Mouse (Mus musculus): ENCODE measurements at regions not wholly inside any gene's neighbourhood (a gene's known extent, or its start where the extent isn't known, plus 50 kb on each side); places are given as distances from the start of the nearest gene placed in this dataset.

DNA sequence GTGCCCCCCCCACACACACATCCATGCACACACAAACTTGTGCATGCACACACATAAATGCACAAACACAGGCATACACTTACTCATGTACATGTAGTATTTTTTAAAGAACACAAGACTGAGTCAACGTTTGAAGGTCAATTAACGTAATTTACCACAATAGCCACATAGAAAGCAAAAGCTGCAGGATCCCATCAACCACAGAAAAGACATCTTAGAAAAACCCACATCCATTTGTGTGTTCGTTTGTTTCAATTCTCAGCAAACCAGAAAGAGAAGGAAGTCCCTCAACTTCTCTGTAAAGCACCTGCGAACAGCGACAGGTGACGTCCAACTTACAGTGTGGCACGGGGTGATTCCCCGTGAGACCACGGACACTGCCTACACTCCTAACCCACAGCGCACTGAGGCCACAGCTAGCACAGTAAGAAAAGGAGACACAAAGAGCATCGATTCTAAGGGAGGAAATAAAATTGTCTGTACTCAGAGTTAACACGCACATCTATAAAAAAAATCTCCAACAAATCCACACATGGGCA, 53.8 kb downstream of the Dio3 start:
- ATAC-seq (replicated peaks; ENCODE audit: insufficient number of reproducible peaks, low FRiP score, low TSS enrichment, poor library complexity, severe bottlenecking): no peak

DNA sequence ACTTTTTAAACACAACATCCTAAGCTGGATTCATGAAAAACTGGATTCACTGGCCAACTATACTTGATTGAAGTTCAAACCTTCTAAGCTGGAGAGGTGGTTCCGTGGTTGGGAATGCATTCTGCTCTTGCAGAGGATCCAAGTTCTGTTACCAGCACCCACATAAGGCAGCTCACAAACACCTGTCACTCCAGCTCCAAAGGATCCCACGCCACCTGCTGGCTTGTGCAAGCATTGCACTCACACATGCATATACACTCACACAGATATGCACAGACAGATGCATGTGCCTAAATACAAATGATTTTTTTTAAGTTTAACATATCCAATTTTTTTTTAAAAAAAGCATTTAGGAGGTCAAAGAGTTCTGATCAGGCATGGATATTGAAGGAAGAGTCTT, 55.7 kb downstream of the Dio3 start:
- no peak for ATAC-seq (replicated peaks; ENCODE audit: insufficient number of reproducible peaks, low FRiP score, low TSS enrichment, poor library complexity, severe bottlenecking)

DNA sequence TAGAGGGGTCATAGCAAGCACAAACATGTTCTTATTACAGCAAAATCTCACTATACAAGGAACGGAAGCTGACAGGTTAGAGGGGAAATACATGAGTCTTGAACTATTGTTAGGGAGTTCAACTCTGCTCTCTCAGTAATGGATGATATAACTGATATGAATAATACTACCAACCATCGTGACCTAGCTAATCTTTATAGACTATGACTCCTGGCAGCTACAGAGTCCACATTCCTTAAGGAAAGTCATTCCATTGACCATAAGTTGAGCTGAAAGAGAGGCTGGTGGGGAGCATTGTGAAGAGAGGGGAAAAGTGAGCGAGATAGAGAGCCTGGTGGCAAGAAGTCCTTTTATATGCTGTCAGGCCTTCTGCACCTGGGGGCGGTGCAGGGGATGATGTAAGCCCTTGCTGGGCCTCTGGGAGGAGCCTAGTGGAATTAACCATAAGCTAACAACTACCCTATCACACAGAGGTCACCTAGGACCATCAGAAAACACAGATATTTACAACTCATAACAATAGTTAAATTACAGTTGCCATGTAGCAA, 65.5 kb downstream of the Dio3 start:
- no peak for ATAC-seq (replicated peaks; ENCODE audit: insufficient number of reproducible peaks, low FRiP score, low TSS enrichment, poor library complexity, severe bottlenecking)

DNA sequence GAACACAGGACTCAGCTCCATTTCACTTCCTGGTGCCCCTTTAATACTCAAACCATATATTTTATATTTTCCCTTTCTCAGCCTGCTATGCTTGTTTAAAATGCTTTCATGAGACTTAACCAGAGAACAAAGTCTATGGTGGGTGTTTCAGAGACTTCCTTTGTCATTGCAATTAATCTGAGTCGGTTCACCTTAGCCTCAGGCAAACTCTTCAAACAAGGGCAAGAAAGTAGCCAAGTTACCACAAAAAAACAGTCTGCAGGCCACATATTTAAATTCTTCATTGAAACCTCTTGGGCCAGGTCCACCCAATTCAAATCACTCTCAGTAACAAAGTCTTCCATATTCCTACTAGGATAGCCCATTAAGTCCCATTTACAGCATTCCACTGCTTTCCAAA, 70.8 kb downstream of the Dio3 start:
- ATAC-seq (replicated peaks; ENCODE audit: insufficient number of reproducible peaks, low FRiP score, low TSS enrichment, poor library complexity, severe bottlenecking): no peak

DNA sequence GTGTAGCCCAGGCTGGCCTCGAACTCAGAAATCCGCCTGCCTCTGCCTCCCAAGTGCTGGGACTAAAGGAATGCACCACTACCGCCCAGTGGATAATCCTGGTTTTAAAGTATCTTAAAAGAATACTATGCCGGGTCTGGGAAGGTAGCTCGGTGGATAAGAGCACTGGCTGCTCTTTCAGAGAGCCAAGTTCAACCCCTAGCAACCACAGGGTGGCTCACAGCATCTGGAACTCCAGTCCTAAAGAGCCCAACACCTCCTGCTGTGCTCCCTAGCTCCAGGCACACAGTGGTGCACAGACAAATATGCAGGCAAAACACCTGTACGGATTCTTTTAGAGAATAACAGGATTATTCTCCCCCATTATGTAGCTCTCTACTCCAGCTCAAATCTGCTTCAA, 77.0 kb downstream of the Dio3 start:
- no peak for ATAC-seq (replicated peaks; ENCODE audit: insufficient number of reproducible peaks, low FRiP score, low TSS enrichment, poor library complexity, severe bottlenecking)

DNA sequence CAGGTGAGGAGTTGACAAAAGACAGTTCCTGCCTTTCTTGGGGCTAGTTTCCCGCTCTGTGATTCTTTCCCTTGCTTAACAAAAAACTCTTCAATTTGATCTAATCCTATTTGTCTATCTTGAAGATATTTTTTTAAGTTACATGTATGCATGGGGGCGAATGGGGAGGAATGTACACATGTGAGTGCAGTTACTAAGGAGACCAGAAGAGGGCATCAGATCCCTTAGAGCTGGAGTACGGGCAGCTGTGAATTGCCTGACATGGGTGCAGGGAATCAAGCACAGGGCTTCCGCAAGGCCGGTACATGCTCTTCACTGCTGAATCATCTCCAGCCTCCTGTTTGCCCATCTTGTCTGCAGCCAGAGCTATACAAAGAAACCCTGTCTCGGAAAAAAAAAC, 79.8 kb upstream of the Ppp2r5c start:
- no peak for ATAC-seq (replicated peaks; ENCODE audit: insufficient number of reproducible peaks, low FRiP score, low TSS enrichment, poor library complexity, severe bottlenecking)

DNA sequence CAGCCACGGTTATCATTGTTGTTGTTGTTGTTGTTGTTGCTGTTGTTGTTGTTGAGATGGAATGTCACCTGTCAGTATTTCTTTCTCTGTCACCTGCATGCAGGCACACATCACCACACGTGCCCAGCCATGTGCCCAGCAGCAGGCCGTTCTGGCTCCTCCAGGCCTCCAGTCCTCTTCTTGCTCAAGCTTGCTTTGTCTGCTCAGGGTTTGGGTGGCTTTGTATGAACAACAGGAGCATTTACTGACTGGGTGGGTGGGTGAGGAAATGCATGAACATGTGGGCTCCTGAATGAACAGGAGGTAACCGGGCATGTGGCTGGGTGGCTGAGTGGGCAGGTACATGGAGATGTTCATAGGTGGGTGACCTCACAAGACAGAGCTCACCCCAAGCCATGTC, 79.1 kb upstream of the Ppp2r5c start:
- ATAC-seq (replicated peaks; ENCODE audit: insufficient number of reproducible peaks, low FRiP score, low TSS enrichment, poor library complexity, severe bottlenecking): no peak

DNA sequence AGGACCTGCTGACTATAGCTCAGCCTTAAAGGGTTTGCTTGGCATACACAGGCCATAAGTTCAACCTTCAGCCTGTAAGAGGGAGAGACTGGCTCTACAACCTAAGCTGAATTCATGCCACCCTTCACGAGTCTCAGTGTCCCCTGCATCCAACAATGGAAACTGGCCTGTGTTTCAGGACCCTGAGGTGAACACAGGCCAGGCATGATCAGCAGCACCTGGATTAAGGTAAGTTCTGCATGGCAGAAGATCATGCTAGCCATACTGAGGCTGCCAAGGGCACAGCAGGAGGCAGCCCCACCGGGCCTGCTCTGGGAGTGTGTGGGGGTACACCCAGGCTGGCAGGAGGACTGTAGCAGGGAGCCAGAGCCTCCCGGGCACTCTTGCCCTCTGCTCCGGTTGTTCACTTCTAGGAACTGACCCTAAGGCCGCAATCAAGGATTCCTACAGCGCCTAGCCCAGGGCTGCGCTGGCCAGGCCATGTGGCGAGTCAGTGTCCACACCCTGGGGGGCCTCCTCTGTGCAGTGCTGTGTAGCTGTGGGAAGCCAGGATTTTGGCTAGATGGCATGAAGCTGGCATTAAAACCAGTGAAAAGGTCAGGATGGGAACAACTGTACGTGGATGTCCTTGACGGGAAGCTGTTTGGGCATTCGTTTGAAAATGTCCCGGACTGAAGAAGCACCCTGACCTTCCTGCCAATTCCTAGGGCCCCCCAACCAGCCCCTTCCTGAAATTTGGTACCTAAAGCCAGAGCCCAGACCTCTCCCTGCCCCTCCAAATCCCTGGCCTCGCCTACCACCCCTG, 74.8 kb upstream of the Ppp2r5c start:
- no peak for ATAC-seq (replicated peaks; ENCODE audit: insufficient number of reproducible peaks, low FRiP score, low TSS enrichment, poor library complexity, severe bottlenecking)

DNA sequence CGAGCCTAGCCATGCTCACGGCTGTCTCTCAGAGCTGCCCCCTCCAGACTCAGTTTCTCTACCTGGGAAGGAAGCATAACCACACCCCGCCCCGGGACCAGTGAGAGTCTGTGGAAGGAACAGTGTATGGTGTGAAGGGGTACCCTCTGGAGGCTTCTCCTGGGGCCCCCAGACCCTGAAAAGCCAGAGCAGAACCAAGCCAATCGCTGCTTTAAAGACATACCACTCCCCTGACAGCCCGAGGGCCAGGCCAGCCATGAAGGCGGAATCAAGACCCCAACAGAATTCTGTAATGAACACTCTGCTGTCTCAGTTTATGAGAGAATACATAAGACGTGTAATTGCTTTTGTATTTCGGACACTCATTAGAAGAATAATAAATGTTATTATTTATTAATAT, 73.9 kb upstream of the Ppp2r5c start:
- ATAC-seq (replicated peaks; ENCODE audit: insufficient number of reproducible peaks, low FRiP score, low TSS enrichment, poor library complexity, severe bottlenecking): no peak

DNA sequence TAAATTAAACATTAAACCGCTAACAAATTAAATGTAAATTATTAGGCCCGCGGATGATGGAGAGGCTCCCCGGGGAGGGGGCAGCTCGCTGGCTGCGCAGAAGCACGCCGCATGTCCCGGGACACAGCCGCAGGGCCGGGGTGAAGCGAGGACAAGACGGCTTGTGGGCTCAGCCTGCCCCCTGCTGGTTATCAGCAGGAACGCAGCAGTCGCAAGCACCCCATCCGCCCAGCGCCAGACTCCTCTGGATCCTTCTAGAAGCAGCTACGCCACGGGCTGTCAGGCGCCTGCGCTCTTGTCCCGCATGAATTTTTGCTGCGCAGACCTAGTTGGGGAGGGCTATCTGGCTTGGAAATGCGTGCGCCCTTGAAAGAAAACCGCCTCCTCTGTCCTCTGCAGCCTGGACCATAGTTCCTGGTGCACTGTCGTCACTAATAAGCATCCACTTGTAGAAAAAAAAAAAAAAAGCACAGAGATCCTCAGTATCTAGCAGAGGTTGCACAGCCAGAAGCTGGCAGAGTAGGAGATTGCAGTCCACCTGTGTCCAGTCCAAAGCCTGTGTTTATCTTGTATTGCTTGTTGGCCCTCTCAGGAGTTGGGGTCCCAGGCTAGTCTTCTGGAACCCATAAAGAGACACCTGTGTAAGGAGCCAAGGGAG, 73.4 kb upstream of the Ppp2r5c start:
- peak; percentile 69 for ATAC-seq (replicated peaks; ENCODE audit: insufficient number of reproducible peaks, low FRiP score, low TSS enrichment, poor library complexity, severe bottlenecking)

DNA sequence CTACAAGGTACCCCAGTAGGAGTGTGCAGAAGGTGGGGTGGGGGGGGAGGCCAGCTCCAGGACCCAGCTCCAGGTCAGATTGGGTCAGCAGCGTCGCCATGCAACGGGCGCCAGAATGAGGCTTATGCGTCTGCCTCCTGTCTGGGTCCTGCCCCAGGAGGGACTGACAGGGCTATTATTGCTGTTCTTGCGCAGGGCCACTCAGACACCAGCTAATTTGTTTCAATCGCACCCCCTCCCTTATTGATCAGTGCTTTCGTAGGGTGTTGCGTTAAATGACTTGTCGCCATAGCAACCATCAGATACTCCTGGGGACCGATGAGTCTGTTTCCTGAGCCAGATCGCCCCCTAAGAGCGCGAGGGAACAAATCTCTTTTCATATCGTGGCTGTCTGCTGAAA, 71.8 kb upstream of the Ppp2r5c start:
- ATAC-seq (replicated peaks; ENCODE audit: insufficient number of reproducible peaks, low FRiP score, low TSS enrichment, poor library complexity, severe bottlenecking): no peak

DNA sequence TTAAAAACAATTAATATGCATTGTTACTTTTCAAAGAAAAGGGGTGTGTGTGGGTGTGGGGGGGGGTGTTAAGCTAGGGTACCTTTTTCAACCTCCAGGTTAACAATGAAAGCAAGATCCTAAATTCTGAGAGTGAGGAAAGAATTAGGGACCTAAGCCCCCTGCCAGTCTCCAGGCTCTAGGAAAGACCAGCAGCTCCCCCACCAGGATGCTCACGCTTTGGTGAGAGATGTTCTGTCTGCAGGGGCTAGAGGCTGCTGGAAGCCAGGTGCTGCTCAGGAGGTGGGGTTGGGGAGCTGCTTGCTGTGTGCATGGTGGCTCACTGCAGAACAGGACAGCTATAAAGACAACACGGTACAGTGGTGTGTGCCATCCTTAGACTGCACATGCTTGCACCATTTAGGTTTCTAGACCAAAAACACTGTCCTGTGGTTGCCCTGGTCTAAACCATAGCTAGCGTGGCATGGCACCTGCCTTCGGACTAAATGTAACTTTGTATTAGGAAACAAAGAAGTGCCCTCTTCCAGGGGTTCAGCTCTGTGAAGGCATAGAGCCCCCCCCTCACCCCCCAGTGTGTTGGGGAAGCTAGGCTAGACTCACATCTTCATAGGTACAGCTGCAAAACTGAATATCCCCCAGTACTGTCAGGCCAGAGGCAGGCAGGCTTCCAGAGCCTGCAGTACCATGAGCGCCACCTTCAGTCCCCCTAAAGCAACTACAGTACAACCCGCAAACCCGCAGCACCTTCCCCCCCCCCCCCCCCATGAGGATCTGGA, 70.7 kb upstream of the Ppp2r5c start:
- ATAC-seq (replicated peaks; ENCODE audit: insufficient number of reproducible peaks, low FRiP score, low TSS enrichment, poor library complexity, severe bottlenecking): no peak

DNA sequence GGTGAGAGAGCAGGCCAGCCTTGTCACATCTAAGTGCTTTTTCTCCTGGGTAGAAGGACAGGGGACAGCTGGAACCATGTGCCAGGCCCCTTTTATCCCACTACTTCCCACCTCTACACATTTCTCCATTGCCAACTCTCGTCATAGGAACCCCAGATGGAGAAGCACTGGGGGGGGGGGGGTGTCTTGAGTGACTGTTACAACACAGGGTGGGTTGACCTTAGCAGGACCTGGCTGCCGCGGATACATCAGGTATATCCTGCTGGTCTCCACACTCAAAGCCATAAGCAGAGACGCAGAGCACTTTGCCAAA, 70.1 kb upstream of the Ppp2r5c start:
- no peak for ATAC-seq (replicated peaks; ENCODE audit: insufficient number of reproducible peaks, low FRiP score, low TSS enrichment, poor library complexity, severe bottlenecking)

DNA sequence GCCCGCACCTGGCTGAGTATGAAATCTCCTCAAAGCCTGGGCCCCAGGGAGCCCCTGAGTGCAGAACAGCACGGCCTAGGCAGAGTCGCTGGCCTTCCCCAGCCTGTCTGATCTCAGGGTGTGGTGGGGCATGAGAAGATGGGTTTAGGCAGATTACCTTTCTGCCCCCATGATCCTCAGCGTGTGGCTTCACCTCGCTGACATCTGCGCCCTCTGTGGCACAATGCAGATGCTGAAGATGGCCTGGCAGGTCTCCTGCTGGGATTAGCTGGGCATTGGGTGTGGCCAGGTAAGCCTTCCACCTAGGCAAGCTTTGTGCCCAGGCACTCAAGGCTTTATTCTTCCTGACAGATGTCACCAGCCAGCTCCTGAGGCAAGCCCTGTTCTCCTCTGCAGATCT, 69.6 kb upstream of the Ppp2r5c start:
- no peak for ATAC-seq (replicated peaks; ENCODE audit: insufficient number of reproducible peaks, low FRiP score, low TSS enrichment, poor library complexity, severe bottlenecking)

DNA sequence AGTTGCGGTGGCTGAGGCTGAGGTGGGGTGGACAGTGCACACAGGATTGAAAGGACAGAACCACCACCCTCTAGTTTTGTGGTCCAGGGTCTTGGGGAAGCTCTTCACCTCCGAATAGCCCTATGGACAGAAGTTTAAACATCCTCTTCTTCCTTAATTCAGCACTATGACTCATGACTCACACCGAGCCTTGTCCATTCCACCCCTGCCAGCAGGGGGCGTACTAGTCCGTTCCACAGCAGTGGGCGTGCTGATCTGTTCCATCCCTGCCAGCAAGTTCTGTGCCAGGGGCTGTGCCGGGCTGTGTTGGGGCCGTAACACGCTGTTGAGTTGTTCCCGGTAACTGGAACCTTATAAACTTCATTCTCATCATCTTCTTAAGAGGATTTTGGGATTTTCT, 69.2 kb upstream of the Ppp2r5c start:
- ATAC-seq (replicated peaks; ENCODE audit: insufficient number of reproducible peaks, low FRiP score, low TSS enrichment, poor library complexity, severe bottlenecking): no peak

DNA sequence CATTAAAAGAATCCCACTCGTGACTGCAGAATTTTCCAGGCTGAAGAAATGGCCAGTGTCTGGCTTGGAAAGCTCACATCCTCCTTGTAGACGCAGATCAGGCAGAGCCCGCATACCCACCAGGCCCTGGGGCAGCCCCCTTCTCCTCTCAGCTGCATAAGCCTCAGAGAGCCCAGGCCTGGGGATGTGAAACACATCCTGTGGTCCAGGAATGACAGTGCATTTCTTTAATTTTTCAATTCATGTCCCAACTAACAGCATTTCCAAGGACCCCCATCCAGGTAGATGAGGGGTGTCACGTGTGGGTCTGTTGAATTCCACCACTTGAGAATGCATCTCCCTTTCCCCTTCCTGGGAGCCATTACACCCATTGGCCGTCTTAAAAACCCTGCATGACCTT, 68.6 kb upstream of the Ppp2r5c start:
- ATAC-seq (replicated peaks; ENCODE audit: insufficient number of reproducible peaks, low FRiP score, low TSS enrichment, poor library complexity, severe bottlenecking): no peak

DNA sequence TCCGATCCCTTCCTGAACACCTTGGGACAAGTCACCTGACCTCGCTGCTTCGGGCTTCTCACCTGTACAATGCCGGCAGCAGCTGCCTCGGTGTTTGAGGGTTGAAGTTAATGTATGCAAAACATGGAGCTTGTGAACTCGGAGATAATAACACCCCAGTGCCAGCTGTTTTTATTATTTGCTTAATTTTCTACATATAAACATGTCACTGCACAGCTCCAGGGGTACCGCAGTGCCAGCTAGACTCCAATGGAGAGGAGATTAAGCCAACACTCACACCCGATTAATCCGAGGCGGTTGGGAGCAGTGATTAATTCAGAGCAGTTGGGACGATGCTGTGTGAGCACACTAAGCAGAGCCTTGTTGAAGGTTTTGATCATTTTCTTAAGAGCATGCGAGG, 67.2 kb upstream of the Ppp2r5c start:
- no peak for ATAC-seq (replicated peaks; ENCODE audit: insufficient number of reproducible peaks, low FRiP score, low TSS enrichment, poor library complexity, severe bottlenecking)

DNA sequence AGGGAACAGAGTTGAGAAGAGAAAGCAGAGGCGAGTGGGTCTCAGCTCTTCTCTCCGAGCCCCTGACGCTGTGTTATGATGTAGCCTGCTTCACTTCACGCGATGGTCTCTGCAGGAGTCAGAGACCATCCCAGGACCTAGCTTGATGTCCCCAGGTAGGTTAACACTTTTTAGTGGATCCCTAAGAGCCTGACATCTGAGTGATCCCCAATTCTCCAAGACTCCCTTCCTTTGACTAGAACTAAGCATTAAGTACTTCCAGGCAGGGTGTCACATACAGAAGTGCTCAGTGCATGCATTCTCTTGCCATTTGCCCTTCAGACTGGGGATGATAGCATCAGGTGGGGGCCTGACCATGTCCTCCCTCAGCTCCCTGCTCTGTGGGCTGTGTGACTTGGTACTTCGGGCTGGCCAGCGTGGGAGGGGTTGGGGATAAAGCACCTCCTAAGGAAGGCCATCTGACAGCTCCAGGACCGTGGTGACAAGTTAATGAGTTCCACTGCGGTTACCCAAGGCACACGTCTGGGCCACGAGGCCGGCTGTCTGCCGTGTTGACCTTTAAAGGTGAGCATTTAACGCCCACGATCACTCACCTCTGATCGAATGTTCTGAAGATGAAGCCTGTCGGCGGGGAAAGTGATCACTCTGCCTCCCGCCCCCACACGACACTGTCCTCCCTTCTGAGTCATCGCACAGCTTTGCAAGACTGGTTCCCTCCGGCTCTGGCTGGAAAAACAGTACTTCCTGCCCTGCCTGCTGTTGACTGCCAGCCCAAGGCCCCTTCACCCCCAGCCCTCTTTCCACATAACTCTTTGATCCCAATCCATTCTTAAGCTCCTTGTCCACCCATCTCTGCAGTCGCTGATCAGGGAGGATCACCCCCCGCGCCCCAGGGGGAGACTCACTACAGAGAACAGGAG, 65.8 kb upstream of the Ppp2r5c start:
- no peak for ATAC-seq (replicated peaks; ENCODE audit: insufficient number of reproducible peaks, low FRiP score, low TSS enrichment, poor library complexity, severe bottlenecking)

DNA sequence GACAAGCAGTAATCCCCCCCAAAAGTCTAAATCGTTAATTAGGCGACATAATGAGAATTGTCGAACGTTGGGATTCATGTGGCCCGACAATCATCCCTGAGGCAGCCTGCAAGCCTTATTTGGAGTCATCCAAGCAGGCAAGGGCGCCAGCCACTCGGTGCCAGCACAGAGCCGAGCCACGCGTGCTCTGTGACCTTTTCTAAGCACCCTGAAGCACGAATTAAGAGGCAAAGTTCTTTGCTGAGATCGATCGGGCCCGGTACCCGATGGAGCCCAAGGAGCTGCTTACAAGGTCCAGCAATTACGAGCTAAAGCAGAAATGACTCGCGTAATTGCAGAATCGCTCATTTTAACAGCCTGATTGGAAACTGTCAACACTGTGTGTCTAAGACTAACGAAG, 61.9 kb upstream of the Ppp2r5c start:
- no peak for ATAC-seq (replicated peaks; ENCODE audit: insufficient number of reproducible peaks, low FRiP score, low TSS enrichment, poor library complexity, severe bottlenecking)

Data from monocyte, adult 5-6 weeks (primary cell).